Mouse (Mus musculus) liver, postnatal 0 days (tissue): Measurements from ENCODE around the gene Olfr1029.
"Not testable (repeated sequence)": the region's sequence is repeated elsewhere in the genome, so short reads cannot be mapped to it uniquely, and the experiment has no call there.

ENCODE experiments used
- CTCF ChIP-seq: sonication (generic); IDR thresholded peaks from 2 replicates; pipeline ENCODE4 v1.5.1; 2016; ENCODE audit warnings: antibody characterized with exemption, low read depth
- EP300 ChIP-seq: IDR thresholded peaks from 2 replicates; pipeline ENCODE4 v1.6.1; 2016; ENCODE audit warnings: antibody characterized with exemption, low read depth, mild to moderate bottlenecking

GRCm38 (mm10) chr2:86021518-86021917, 47.8 kb downstream of the Olfr1029 start:
- TF ChIP-seq EP300, CTCF: not testable (repeated sequence)
